Mouse (Mus musculus): ENCODE data around the gene Orc2. TPM values are rescaled to one million over a fixed set of nuclear protein-coding genes. Genes with fewer than 3 reads are reported as not detected.

Gene Orc2
- total and polyA plus RNA-seq, 2 experiments from 2014 or later = 16.1 to 84.8 TPM

- no peak overlapping the region for H3K27ac ChIP-seq (ENCODE audit: low read depth, low read length)
- no peak for TF ChIP-seq CTCF (IDR thresholded peaks at IDR 0.05)
- H3K36me3 ChIP-seq (ENCODE audit: insufficient read depth, low read length) = peaks cover 55% of the 10 kb centered on the region
- ATAC-seq (ENCODE audit: low FRiP score) (no peak), DNase-seq (ENCODE audit: low spot score) (no peak)
- no peaks in the 10 kb centered on the region for H3K27me3 ChIP-seq (ENCODE audit: insufficient read depth, low read length)
- no peaks in the 10 kb centered on the region for H3K9me3 ChIP-seq (ENCODE audit: low read length)
- no peak overlapping the region for H3K4me3 ChIP-seq (ENCODE audit: low read depth, low read length)
- H3K9ac ChIP-seq (replicated peaks; ENCODE audit: low read length, poor library complexity, severe bottlenecking) = no peak overlapping the region
- H3K4me1 ChIP-seq (ENCODE audit: insufficient read depth, low read length) = no peaks in the 10 kb centered on the region
- no peak overlapping the region for H3K4me2 ChIP-seq (ENCODE audit: low read depth, low read length, poor library complexity, severe bottlenecking)
- WGBS = 96% methylated on average over 2 of the region's 2 CpGs
Observed at GRCm38 (mm10) chr1:58463935-58464334, 41.0 kb downstream of the Orc2 start.

GRCm38 (mm10) chr1:58460566-58460965 is 44.3 kb downstream of the Orc2 start:
- DNase-seq (ENCODE audit: low spot score) (no peak), ATAC-seq (ENCODE audit: low FRiP score) (no peak)
- Histone ChIP-seq H3K4me1 (ENCODE audit: insufficient read depth, low read length) (no peaks in the 10 kb centered on the region), H3K27me3 (ENCODE audit: insufficient read depth, low read length) (no peaks in the 10 kb centered on the region), H3K36me3 (ENCODE audit: insufficient read depth, low read length) (peaks cover 64% of the 10 kb centered on the region), H3K9me3 (ENCODE audit: low read length) (no peaks in the 10 kb centered on the region), H3K27ac (ENCODE audit: low read depth, low read length) (no peak overlapping the region), H3K9ac (replicated peaks; ENCODE audit: low read length, poor library complexity, severe bottlenecking) (no peak overlapping the region), H3K4me2 (ENCODE audit: low read depth, low read length, poor library complexity, severe bottlenecking) (no peak overlapping the region), H3K4me3 (ENCODE audit: low read depth, low read length) (no peak overlapping the region)
- WGBS = 98% methylated on average over 3 of the region's 3 CpGs
- TF ChIP-seq CTCF (IDR thresholded peaks at IDR 0.05) = no peak

GRCm38 (mm10) chr1:58458867-58459266 is 46.0 kb downstream of the Orc2 start:
- H3K9ac ChIP-seq (replicated peaks; ENCODE audit: low read length, poor library complexity, severe bottlenecking) = no peak overlapping the region
- TF ChIP-seq CTCF (IDR thresholded peaks at IDR 0.05) = no peak
- WGBS = 75% methylated on average over 2 of the region's 2 CpGs
- H3K36me3 ChIP-seq (ENCODE audit: insufficient read depth, low read length) = peaks cover 58% of the 10 kb centered on the region
- ATAC-seq (ENCODE audit: low FRiP score) (no peak), DNase-seq (ENCODE audit: low spot score) (peak; percentile 17)
- H3K4me1 ChIP-seq (ENCODE audit: insufficient read depth, low read length) = no peaks in the 10 kb centered on the region
- no peak overlapping the region for H3K4me3 ChIP-seq (ENCODE audit: low read depth, low read length)
- H3K27me3 ChIP-seq (ENCODE audit: insufficient read depth, low read length) = no peaks in the 10 kb centered on the region
- no peaks in the 10 kb centered on the region for H3K9me3 ChIP-seq (ENCODE audit: low read length)
- H3K27ac ChIP-seq (ENCODE audit: low read depth, low read length) = no peak overlapping the region
- H3K4me2 ChIP-seq (ENCODE audit: low read depth, low read length, poor library complexity, severe bottlenecking) = no peak overlapping the region

GRCm38 (mm10) chr1:58458175-58458574 is 46.7 kb downstream of the Orc2 start:
- no peak overlapping the region for H3K4me2 ChIP-seq (ENCODE audit: low read depth, low read length, poor library complexity, severe bottlenecking)
- no peaks in the 10 kb centered on the region for H3K27me3 ChIP-seq (ENCODE audit: insufficient read depth, low read length)
- ATAC-seq (ENCODE audit: low FRiP score) (no peak), DNase-seq (ENCODE audit: low spot score) (no peak)
- WGBS = 93% methylated on average over 5 of the region's 5 CpGs
- H3K9ac ChIP-seq (replicated peaks; ENCODE audit: low read length, poor library complexity, severe bottlenecking) = no peak overlapping the region
- H3K9me3 ChIP-seq (ENCODE audit: low read length) = no peaks in the 10 kb centered on the region
- no peaks in the 10 kb centered on the region for H3K4me1 ChIP-seq (ENCODE audit: insufficient read depth, low read length)
- H3K36me3 ChIP-seq (ENCODE audit: insufficient read depth, low read length) = peaks cover 51% of the 10 kb centered on the region
- no peak overlapping the region for H3K4me3 ChIP-seq (ENCODE audit: low read depth, low read length)
- TF ChIP-seq CTCF (IDR thresholded peaks at IDR 0.05) = no peak
- no peak overlapping the region for H3K27ac ChIP-seq (ENCODE audit: low read depth, low read length)

- 90% methylated on average over 6 of the region's 6 CpGs for WGBS
- DNase-seq (ENCODE audit: low spot score) (no peak), ATAC-seq (ENCODE audit: low FRiP score) (no peak)
- no peak overlapping the region for H3K4me3 ChIP-seq (ENCODE audit: low read depth, low read length)
- H3K9me3 ChIP-seq (ENCODE audit: low read length) = no peaks in the 10 kb centered on the region
- H3K4me1 ChIP-seq (ENCODE audit: insufficient read depth, low read length) = no peaks in the 10 kb centered on the region
- H3K27me3 ChIP-seq (ENCODE audit: insufficient read depth, low read length) = no peaks in the 10 kb centered on the region
- H3K9ac ChIP-seq (replicated peaks; ENCODE audit: low read length, poor library complexity, severe bottlenecking) = no peak overlapping the region
- H3K27ac ChIP-seq (ENCODE audit: low read depth, low read length) = no peak overlapping the region
- no peak for TF ChIP-seq CTCF (IDR thresholded peaks at IDR 0.05)
- no peak overlapping the region for H3K4me2 ChIP-seq (ENCODE audit: low read depth, low read length, poor library complexity, severe bottlenecking)
- peaks cover 41% of the 10 kb centered on the region for H3K36me3 ChIP-seq (ENCODE audit: insufficient read depth, low read length)
Observed at GRCm38 (mm10) chr1:58454316-58454715, 50.6 kb downstream of the Orc2 start.

GRCm38 (mm10) chr1:58448396-58448795 is 56.5 kb downstream of the Orc2 start:
- ATAC-seq (ENCODE audit: low FRiP score) = no peak

More at GRCm38 (mm10) chr1:58448396-58448795, 56.5 kb downstream of the Orc2 start:
- no peak for DNase-seq (ENCODE audit: low spot score)
- no peak overlapping the region for H3K27ac ChIP-seq (ENCODE audit: low read depth, low read length)
- no peaks in the 10 kb centered on the region for H3K27me3 ChIP-seq (ENCODE audit: insufficient read depth, low read length)
- H3K36me3 ChIP-seq (ENCODE audit: insufficient read depth, low read length) = peaks cover 16% of the 10 kb centered on the region; the same call in 1 of the 2 replicates
- no peak for TF ChIP-seq CTCF (IDR thresholded peaks at IDR 0.05)
- 90% methylated on average over 7 of the region's 7 CpGs for WGBS
- H3K4me1 ChIP-seq (ENCODE audit: insufficient read depth, low read length) = peaks cover 7% of the 10 kb centered on the region; the same call in 1 of the 2 replicates
- no peak overlapping the region for H3K9ac ChIP-seq (replicated peaks; ENCODE audit: low read length, poor library complexity, severe bottlenecking)
- no peak overlapping the region for H3K4me3 ChIP-seq (ENCODE audit: low read depth, low read length)
- H3K9me3 ChIP-seq (ENCODE audit: low read length) = no peaks in the 10 kb centered on the region
- H3K4me2 ChIP-seq (ENCODE audit: low read depth, low read length, poor library complexity, severe bottlenecking) = no peak overlapping the region

Data from midbrain, postnatal 0 days (tissue).